Mouse (Mus musculus) midbrain, embryonic 12.5 days (tissue): Measurements from ENCODE around the gene Timd2. TPM values are rescaled to one million over a fixed set of nuclear protein-coding genes. Genes with fewer than 3 reads are reported as not detected.
"Not testable (repeated sequence)": the region's sequence is repeated elsewhere in the genome, so short reads cannot be mapped to it uniquely, and the experiment has no call there.

ENCODE experiments used
- ATAC-seq: fragments of 200-750 bp; cut with Nextera tagmentation; 2 replicates; pipeline ENCODE4 v1.8.0; 2017; ENCODE audit warnings: low read depth, moderate TSS enrichment, moderate library complexity; ENCODE audit not compliant: low FRiP score
- H3K27ac ChIP-seq: fragments of 300-500 bp; sonication (generic); replicated peaks from 2 replicates; pipeline ENCODE4 v1.5.1; 2016; ENCODE audit warnings: mild to moderate bottlenecking
- H3K27me3 ChIP-seq: fragments of 300-500 bp; sonication (generic); 2 replicates; pipeline ENCODE4 v1.6.1; 2016; ENCODE audit warnings: mild to moderate bottlenecking
- H3K36me3 ChIP-seq: fragments of 300-500 bp; sonication (generic); 2 replicates; pipeline ENCODE4 v1.6.1; 2016
- H3K4me1 ChIP-seq: fragments of 300-500 bp; sonication (generic); 2 replicates; pipeline ENCODE4 v1.6.1; 2016
- H3K4me2 ChIP-seq: fragments of 300-500 bp; sonication (generic); replicated peaks from 2 replicates; pipeline ENCODE4 v1.6.1; 2016; ENCODE audit warnings: mild to moderate bottlenecking, moderate library complexity
- H3K4me3 ChIP-seq: fragments of 300-500 bp; sonication (generic); 2 replicates; pipeline ENCODE4 v1.5.1; 2016; ENCODE audit warnings: mild to moderate bottlenecking
- H3K9ac ChIP-seq: fragments of 300-500 bp; sonication (generic); replicated peaks from 2 replicates; pipeline ENCODE4 v1.6.1; 2016; ENCODE audit warnings: mild to moderate bottlenecking, moderate library complexity
- H3K9me3 ChIP-seq: fragments of 300-500 bp; sonication (generic); 2 replicates; pipeline ENCODE4 v1.6.1; 2016; ENCODE audit warnings: mild to moderate bottlenecking
- WGBS: fragments of 180-500 bp; shearing (Covaris S2); methylation state at CpG from one replicate; pipeline ENCODE4 v1.1.7; 2016; 5-methylcytosine and 5-hydroxymethylcytosine counted together
- polyA plus RNA-seq: library from polyadenylated mRNA; unstranded; fragments of >200 nt; fragmentation: Nextera tagmentation; extraction: Ambion mirVana; gene quantifications from 2 replicates; pipeline ENCODE4 v1.2.1, GENCODE M21; 2016

Gene Timd2
- polyA plus RNA-seq, 1 experiment from 2014 or later, result not detected

GRCm38 (mm10) chr11:46698830-46699229 is 8.0 kb downstream of the Timd2 start:
- Histone ChIP-seq H3K9me3 (0 out of 2 replicates have a peak, but pooled peaks cover 6% of the 10 kb centered on the region), H3K4me1 (no peaks in the 10 kb centered on the region), H3K27me3 (no peaks in the 10 kb centered on the region), H3K27ac (no peak overlapping the region), H3K4me3 (no peak overlapping the region), H3K9ac (no peak overlapping the region), H3K36me3 (no peaks in the 10 kb centered on the region), H3K4me2 (no peak overlapping the region)
- 91% methylated on average over 5 of the region's 5 CpGs for WGBS
- no peak for ATAC-seq

GRCm38 (mm10) chr11:46698278-46698655 is 8.6 kb downstream of the Timd2 start:
- no peak overlapping the region for H3K4me2 ChIP-seq
- no peak overlapping the region for H3K4me3 ChIP-seq
- H3K27ac ChIP-seq, result no peak overlapping the region
- 0 out of 2 replicates have a peak, but pooled peaks cover 6% of the 10 kb centered on the region for H3K9me3 ChIP-seq
- H3K36me3 ChIP-seq, result no peaks in the 10 kb centered on the region
- no peaks in the 10 kb centered on the region for H3K27me3 ChIP-seq
- H3K4me1 ChIP-seq, result no peaks in the 10 kb centered on the region
- ATAC-seq, result no peak
- 90% methylated on average over 6 of the region's 6 CpGs for WGBS
- no peak overlapping the region for H3K9ac ChIP-seq

DNA sequence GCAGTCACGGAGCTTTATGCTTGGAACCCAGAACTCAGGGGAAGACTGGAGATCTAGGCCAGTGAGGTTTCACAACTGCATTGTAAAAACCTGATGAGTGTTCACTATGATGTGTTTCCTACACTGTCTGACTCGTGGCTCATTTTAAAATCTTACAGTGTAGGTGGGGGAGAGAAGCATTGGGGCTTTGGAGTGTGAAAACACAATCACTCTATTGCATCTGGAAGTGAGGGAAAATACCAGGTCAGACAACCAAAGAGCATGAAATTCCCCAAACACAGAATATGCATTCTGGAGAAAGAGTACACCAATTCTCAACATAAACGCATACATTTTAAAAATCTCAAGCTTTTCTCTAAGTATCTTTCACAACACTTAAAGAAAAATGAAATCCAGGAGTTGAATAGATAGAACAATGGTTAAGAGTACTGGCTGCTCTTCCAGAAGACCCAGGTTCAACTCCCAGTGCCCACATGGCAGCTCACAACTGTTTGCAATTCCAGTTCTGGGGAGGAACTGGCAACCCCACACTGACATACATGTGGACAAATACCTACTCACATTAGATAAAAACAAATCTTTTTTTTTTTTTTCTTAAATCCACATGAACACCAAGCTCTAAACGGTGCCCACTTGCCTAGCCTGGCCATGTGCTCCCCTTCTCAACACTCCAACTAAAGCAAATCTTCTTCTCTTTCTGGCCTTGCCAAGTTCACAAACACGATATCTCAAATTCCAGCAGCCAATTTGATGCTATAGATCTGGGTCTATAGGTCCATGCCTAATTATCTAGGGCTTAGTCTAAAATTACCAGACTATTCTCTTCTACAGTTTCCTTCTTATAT is 9.2 kb downstream of the Timd2 start:
- no peak for ATAC-seq
- H3K4me1 ChIP-seq, result no peaks in the 10 kb centered on the region
- no peaks in the 10 kb centered on the region for H3K27me3 ChIP-seq
- 83% methylated on average over 5 of the region's 5 CpGs for WGBS
- H3K36me3 ChIP-seq, result no peaks in the 10 kb centered on the region
- H3K4me3 ChIP-seq, result no peak overlapping the region
- H3K9me3 ChIP-seq, result 0 out of 2 replicates have a peak, but pooled peaks cover 6% of the 10 kb centered on the region
- H3K4me2 ChIP-seq, result no peak overlapping the region
- no peak overlapping the region for H3K9ac ChIP-seq
- H3K27ac ChIP-seq, result no peak overlapping the region

DNA sequence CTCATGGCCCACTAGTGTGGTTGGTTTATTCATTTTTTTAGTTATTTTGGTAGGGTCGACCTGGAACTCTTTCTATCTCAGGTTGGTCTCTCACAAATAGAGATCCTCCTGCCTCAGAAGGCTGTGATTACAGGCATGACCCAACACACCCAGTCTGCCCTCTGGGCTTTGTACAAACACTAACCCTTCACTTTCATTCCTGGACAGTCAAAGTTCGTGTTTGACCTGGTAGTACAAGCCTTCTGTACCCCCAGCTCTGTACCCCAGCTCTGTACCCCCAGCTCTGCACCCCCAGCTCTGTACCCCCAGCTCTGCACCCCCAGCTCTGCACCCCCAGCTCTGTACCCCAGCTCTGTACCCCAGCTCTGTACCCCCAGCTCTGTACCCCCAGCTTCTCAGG is 11.0 kb downstream of the Timd2 start:
- not testable (repeated sequence) for H3K27me3 ChIP-seq, H3K9me3 ChIP-seq, H3K4me1 ChIP-seq, ATAC-seq, H3K4me2 ChIP-seq, H3K27ac ChIP-seq, H3K4me3 ChIP-seq, H3K9ac ChIP-seq, H3K36me3 ChIP-seq
- 82% methylated on average over 2 of the region's 2 CpGs for WGBS

GRCm38 (mm10) chr11:46690136-46690535 is 16.7 kb downstream of the Timd2 start:
- H3K4me1 ChIP-seq, result no peaks in the 10 kb centered on the region
- 86% methylated on average over 2 of the region's 2 CpGs for WGBS

DNA sequence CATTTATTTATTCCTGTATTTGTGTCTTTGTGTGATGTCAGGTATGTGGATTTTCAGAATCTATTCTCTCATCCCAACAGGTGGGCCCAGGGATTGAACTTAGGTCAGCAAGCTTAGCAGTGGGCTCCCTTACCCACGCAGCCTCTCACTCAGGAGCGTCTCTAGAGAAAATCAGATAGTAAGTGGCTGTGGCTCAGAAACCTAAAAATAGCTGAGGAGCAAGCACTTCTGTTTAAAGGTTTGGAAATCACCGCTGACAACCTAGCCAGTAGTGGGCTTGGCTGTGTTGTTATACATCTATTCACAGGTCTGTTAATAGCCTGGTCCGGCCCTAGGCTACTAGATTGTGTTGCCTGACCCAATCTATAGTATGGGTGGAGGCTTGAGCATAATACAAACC is 23.1 kb downstream of the Timd2 start:
- Histone ChIP-seq H3K27ac (no peak overlapping the region), H3K27me3 (no peaks in the 10 kb centered on the region), H3K4me2 (no peak overlapping the region), H3K4me1 (no peaks in the 10 kb centered on the region), H3K9me3 (no peaks in the 10 kb centered on the region), H3K36me3 (no peaks in the 10 kb centered on the region), H3K4me3 (no peak overlapping the region), H3K9ac (no peak overlapping the region)
- no peak for ATAC-seq
- 78% methylated on average over 4 of the region's 4 CpGs for WGBS

More at GRCm38 (mm10) chr11:46690136-46690535, 16.7 kb downstream of the Timd2 start:
- H3K9me3 ChIP-seq, result no peaks in the 10 kb centered on the region
- no peak overlapping the region for H3K27ac ChIP-seq
- H3K4me3 ChIP-seq, result no peak overlapping the region
- no peak overlapping the region for H3K9ac ChIP-seq
- H3K27me3 ChIP-seq, result no peaks in the 10 kb centered on the region
- H3K4me2 ChIP-seq, result no peak overlapping the region
- no peak for ATAC-seq
- H3K36me3 ChIP-seq, result no peaks in the 10 kb centered on the region

DNA sequence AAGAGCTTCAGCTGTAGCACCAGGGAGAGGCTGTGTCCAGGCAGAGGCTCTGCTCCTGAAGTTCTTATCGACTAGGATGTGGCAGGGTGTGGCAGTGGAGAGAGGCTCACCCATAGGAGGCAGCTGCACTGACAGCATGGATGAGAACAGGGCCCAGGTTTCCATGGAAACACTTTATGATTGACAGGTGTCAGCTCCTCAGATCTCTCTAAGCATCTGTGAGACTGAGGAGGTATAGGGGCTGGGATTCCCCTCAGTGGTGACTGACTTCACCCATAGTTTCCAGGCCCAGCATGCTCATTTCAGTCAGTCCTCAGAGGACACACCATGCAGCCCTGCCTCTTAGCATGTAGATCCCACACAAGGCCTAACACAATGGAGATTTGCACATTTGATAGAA is 24.0 kb downstream of the Timd2 start:
- no peaks in the 10 kb centered on the region for H3K4me1 ChIP-seq
- WGBS, result 89% methylated on average over 1 of the region's 1 CpGs
- no peaks in the 10 kb centered on the region for H3K36me3 ChIP-seq
- H3K4me2 ChIP-seq, result no peak overlapping the region
- no peak overlapping the region for H3K27ac ChIP-seq
- no peak for ATAC-seq
- no peak overlapping the region for H3K4me3 ChIP-seq
- no peaks in the 10 kb centered on the region for H3K27me3 ChIP-seq
- H3K9ac ChIP-seq, result no peak overlapping the region
- H3K9me3 ChIP-seq, result no peaks in the 10 kb centered on the region

- no peaks in the 10 kb centered on the region for H3K4me1 ChIP-seq
- no peak for ATAC-seq
- no peaks in the 10 kb centered on the region for H3K27me3 ChIP-seq
- H3K4me2 ChIP-seq, result no peak overlapping the region
- H3K9me3 ChIP-seq, result no peaks in the 10 kb centered on the region
- no peak overlapping the region for H3K9ac ChIP-seq
- 67% methylated on average over 2 of the region's 2 CpGs for WGBS
- no peak overlapping the region for H3K4me3 ChIP-seq
- no peaks in the 10 kb centered on the region for H3K36me3 ChIP-seq
- H3K27ac ChIP-seq, result no peak overlapping the region
Observed at GRCm38 (mm10) chr11:46667938-46668337, 38.9 kb downstream of the Timd2 start.

- H3K27me3 ChIP-seq, result no peaks in the 10 kb centered on the region
- H3K36me3 ChIP-seq, result no peaks in the 10 kb centered on the region
- H3K27ac ChIP-seq, result no peak overlapping the region
- no peaks in the 10 kb centered on the region for H3K4me1 ChIP-seq
- WGBS, result 93% methylated on average over 3 of the region's 3 CpGs
- ATAC-seq, result no peak
- H3K9me3 ChIP-seq, result no peaks in the 10 kb centered on the region
- no peak overlapping the region for H3K4me3 ChIP-seq
- no peak overlapping the region for H3K9ac ChIP-seq
- no peak overlapping the region for H3K4me2 ChIP-seq
Observed at GRCm38 (mm10) chr11:46667105-46667504, 39.8 kb downstream of the Timd2 start.

DNA sequence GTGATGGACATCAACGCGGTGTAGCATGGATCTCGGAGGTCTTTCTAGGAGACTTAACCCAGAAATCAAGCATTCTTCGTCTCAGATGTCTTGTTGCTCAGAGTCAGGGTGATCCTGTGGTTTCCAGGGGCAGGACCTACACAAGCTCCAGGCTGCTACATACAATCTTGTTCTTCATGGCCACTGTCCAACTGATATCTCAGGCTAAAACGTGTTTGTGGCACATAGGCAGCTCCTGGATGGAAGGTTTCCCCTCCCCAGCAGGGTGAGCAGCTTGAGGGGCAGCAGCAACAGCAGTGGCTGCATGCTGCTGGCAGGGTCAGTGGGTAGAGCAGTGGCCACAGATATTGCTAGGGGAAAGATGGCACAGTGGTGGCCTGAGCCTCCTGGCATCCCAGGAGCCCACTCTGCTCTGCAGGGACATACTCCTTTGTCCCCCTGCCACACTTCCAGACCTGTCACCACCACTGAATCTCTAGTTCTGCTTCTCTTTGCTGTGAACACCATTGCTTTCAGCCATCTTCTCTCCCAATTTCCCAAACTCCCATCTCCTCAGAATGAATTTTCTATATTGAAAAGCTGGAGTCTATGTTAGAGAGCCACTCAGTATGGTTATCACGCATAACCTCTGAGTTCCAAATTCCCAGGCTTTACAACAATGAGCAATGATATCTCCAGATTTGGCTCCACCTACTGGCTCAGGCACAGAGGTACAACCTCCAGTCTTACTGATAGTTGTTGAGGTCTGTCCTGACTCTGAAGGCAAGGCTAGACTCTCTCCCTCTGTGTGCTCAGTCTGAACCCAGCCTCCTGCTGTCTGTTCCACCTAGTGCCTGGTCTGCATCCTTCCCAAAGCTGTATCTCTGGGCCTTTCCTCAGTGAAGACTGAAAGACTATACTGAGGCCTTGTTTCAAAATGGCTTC is 41.0 kb downstream of the Timd2 start:
- H3K27me3 ChIP-seq, result no peaks in the 10 kb centered on the region
- no peak overlapping the region for H3K4me3 ChIP-seq
- peak; percentile 80 for ATAC-seq
- H3K9ac ChIP-seq, result no peak overlapping the region
- H3K36me3 ChIP-seq, result no peaks in the 10 kb centered on the region
- H3K9me3 ChIP-seq, result no peaks in the 10 kb centered on the region
- H3K4me1 ChIP-seq, result no peaks in the 10 kb centered on the region
- H3K27ac ChIP-seq, result no peak overlapping the region
- 68% methylated on average over 6 of the region's 6 CpGs for WGBS
- no peak overlapping the region for H3K4me2 ChIP-seq

DNA sequence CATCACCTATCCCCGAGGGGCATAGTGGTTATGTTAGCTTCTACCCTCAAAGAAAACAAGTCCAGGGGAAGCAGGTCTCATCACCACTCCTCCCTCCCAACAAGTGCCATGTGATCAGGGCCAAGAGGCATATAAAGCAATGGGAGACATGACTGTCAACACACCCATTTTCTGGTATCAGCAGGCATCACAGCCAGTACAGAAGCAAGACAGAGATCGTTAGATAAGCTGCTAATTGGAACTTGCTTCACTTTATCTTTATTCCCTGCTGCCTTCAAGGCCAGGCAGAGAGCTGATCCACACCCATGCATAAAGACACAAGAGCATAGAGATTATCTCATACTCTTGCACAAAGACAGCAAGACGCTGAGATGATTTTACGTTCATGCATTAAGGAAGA is 43.6 kb downstream of the Timd2 start:
- Histone ChIP-seq H3K4me3 (no peak overlapping the region), H3K27me3 (no peaks in the 10 kb centered on the region), H3K9me3 (no peaks in the 10 kb centered on the region), H3K27ac (no peak overlapping the region), H3K36me3 (no peaks in the 10 kb centered on the region), H3K4me1 (no peaks in the 10 kb centered on the region), H3K4me2 (no peak overlapping the region), H3K9ac (no peak overlapping the region)
- ATAC-seq, result no peak
- 73% methylated on average over 4 of the region's 4 CpGs for WGBS

GRCm38 (mm10) chr11:46652476-46652875 is 54.4 kb downstream of the Timd2 start:
- Histone ChIP-seq H3K4me3 (no peak overlapping the region), H3K4me2 (no peak overlapping the region), H3K27me3 (no peaks in the 10 kb centered on the region), H3K9me3 (no peaks in the 10 kb centered on the region), H3K36me3 (no peaks in the 10 kb centered on the region), H3K9ac (no peak overlapping the region), H3K27ac (no peak overlapping the region), H3K4me1 (no peaks in the 10 kb centered on the region)
- no peak for ATAC-seq
- WGBS, result 89% methylated on average over 3 of the region's 3 CpGs
